ENCODE assay signal across 10 mouse cellular contexts in the genomic region with DNA sequence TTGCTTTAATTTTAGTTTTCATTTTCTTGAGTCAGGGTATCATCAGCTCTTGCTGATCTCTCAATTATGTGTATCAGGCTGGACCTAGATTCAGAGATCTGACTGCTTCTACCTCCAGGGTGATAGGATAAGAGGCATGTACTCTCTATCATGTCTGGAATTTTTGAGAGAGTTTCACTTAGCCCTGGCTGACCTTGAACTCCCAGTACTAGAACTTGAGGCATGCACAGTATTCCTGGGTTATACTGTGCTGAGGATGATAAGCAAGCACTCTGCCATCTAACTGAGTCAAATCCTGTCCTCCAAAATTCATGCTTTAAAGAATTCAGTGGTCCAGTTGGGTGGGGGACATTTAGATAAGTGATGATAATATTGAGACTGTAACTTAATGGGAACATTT. TPM values are rescaled to one million over a fixed set of nuclear protein-coding genes. Genes with fewer than 3 reads are reported as not detected.
DNase-seq lines count a peak whose midpoint lies in the region; ATAC-seq and TF ChIP-seq lines count a peak whose summit lies in the region.
"Had no signal": no experiment of that assay in that cellular context is flagged by ENCODE, and none has a peak within 500 bp of the region (broad histone marks: within the 10 kb centered on the region; RNA-seq: fewer than 3 reads in every experiment).

No protein-coding gene starts in this region.

- H3K27ac ChIP-seq in gastrocnemius, adult 2 months, result peak overlapping the region; percentile 99
- no peak overlapping the region for H3K27ac ChIP-seq in lung, embryonic 15.5 days
- H3K27ac ChIP-seq in embryonic facial prominence, embryonic 15.5 days (replicated peaks), result no peak overlapping the region
- no peak overlapping the region for H3K27ac ChIP-seq in liver, embryonic 14.5 days

- peaks cover 9% of the 10 kb centered on the region for H3K4me1 ChIP-seq in lung, embryonic 15.5 days
- H3K4me1 ChIP-seq in embryonic facial prominence, embryonic 15.5 days, result peaks cover 9% of the 10 kb centered on the region; the same call in 1 of the 2 replicates
- H3K4me1 ChIP-seq in liver, embryonic 14.5 days (replicated peaks; ENCODE audit: control insufficient read depth in 2 of 2, insufficient read depth in 2 of 2, low read length in 1 of 2), result peaks cover 7 to 9% of the 10 kb centered on the region in 2 experiments

- H3K9me3 ChIP-seq in lung, embryonic 15.5 days, result no peaks in the 10 kb centered on the region
- H3K9me3 ChIP-seq in embryonic facial prominence, embryonic 15.5 days (replicated peaks), result no peaks in the 10 kb centered on the region
- H3K9me3 ChIP-seq in liver, embryonic 14.5 days (ENCODE audit: control insufficient read depth, low read length), result no peaks in the 10 kb centered on the region

- H3K4me3 ChIP-seq in gastrocnemius, adult 2 months, result no peak overlapping the region; the same call in 1 of the 2 replicates
- peak overlapping the region; percentile 69 for H3K4me3 ChIP-seq in lung, embryonic 15.5 days
- peak overlapping the region; percentile 85; the same call in 1 of the 2 replicates for H3K4me3 ChIP-seq in embryonic facial prominence, embryonic 15.5 days (replicated peaks)
- H3K4me3 ChIP-seq in liver, embryonic 14.5 days (ENCODE audit: insufficient read depth in 1 of 2, low read depth in 2 of 2, low read length in 2 of 2), result peak overlapping the region in 1 of 2 experiments; percentile 65; a peak in 2 of 4 replicates

- no peak overlapping the region for H3K9ac ChIP-seq in lung, embryonic 15.5 days
- H3K9ac ChIP-seq in embryonic facial prominence, embryonic 15.5 days, result no peak overlapping the region
- H3K9ac ChIP-seq in liver, embryonic 14.5 days (replicated peaks), result peak overlapping the region; percentile 98

- intact Hi-C loops in gastrocnemius, adult 2 months (cut with DNase I), result loop anchor here (5.0 kb wide), 1 partner anchor 39 kb away; no protein-coding TSS in a partner anchor
- intact Hi-C loops in gastrocnemius, postnatal 14 days (cut with DNase I; ENCODE audit: low total_unique reads), result no loop called here

- no peak for DNase-seq in gastrocnemius, adult 2 months
- no peak for DNase-seq in gastrocnemius, postnatal 14 days
- DNase-seq in lung, postnatal 36 days, result no peak
- DNase-seq in liver, embryonic 14.5 days (ENCODE audit: low read depth in 3 of 3, low spot score in 3 of 3), result no peak
- DNase-seq in ovary, postnatal 14 days (ENCODE audit: low spot score), result no peak
- DNase-seq in adrenal gland, postnatal 25 days, result no peak
- DNase-seq: cerebellum, adult 2 months; gastrocnemius, postnatal 10 days had no signal

- TF ChIP-seq CTCF in gastrocnemius, adult 2 months (IDR thresholded peaks at IDR 0.05), result no peak
- TF ChIP-seq CTCF in liver, embryonic 14.5 days (IDR thresholded peaks at IDR 0.05; ENCODE audit: low read depth), result no peak

- H3K27me3 ChIP-seq in lung, embryonic 15.5 days, result no peaks in the 10 kb centered on the region
- H3K27me3 ChIP-seq in embryonic facial prominence, embryonic 15.5 days, result no peaks in the 10 kb centered on the region
- H3K27me3 ChIP-seq in liver, embryonic 14.5 days (ENCODE audit: control insufficient read depth, insufficient read depth, low read length), result no peaks in the 10 kb centered on the region

- H3K4me2 ChIP-seq in lung, embryonic 15.5 days, result peak overlapping the region; percentile 77
- H3K4me2 ChIP-seq in embryonic facial prominence, embryonic 15.5 days (replicated peaks), result peak overlapping the region; percentile 75; the same call in 1 of the 2 replicates
- peak overlapping the region; percentile 75 for H3K4me2 ChIP-seq in liver, embryonic 14.5 days (ENCODE audit: low read depth)

- ATAC-seq in lung, embryonic 15.5 days (ENCODE audit: borderline replicate concordance, extremely low read depth, low FRiP score, low TSS enrichment), result no peak
- ATAC-seq in embryonic facial prominence, embryonic 15.5 days (ENCODE audit: insufficient number of reproducible peaks, low FRiP score, low TSS enrichment, low read depth), result no peak
- ATAC-seq in liver, embryonic 14.5 days (ENCODE audit: insufficient read depth), result no peak

- TF ChIP-seq EP300 in liver, embryonic 14.5 days (IDR thresholded peaks at IDR 0.05; ENCODE audit: low read depth), result no peak

- H3K36me3 ChIP-seq in lung, embryonic 15.5 days, result peaks cover 11% of the 10 kb centered on the region
- 0 out of 2 replicates have a peak, but pooled peaks cover 2% of the 10 kb centered on the region for H3K36me3 ChIP-seq in embryonic facial prominence, embryonic 15.5 days
- peaks cover 10% of the 10 kb centered on the region for H3K36me3 ChIP-seq in liver, embryonic 14.5 days (replicated peaks; ENCODE audit: control insufficient read depth, insufficient read depth, low read depth)

RNA-seq across cellular contexts. Expression of gene Mllt10, which starts 11.4 kb away (rescaled TPM):
- 10 to 100 TPM; 24.0 to 24.1 TPM for total RNA-seq in gastrocnemius, adult 2 months (2021)
- 10 to 100 TPM; 19.0 to 20.5 TPM for total RNA-seq in gastrocnemius, postnatal 14 days (2021)
- polyA plus RNA-seq in lung, embryonic 15.5 days (2015; fragmentation: Nextera tagmentation; extraction: Ambion mirVana), result 58.9 and 59.4 TPM in 2 replicates
- polyA plus RNA-seq in embryonic facial prominence, embryonic 15.5 days (2015; fragmentation: Nextera tagmentation; extraction: Ambion mirVana), result 65.5 and 70.1 TPM in 2 replicates
- polyA plus RNA-seq in liver, embryonic 14.5 days (2012; rRNA removed), result 13.4 and 16.4 TPM in 2 replicates
- polyA plus RNA-seq in liver, embryonic 14.5 days (2014; fragmentation: Nextera tagmentation; extraction: Ambion mirVana), result 14.4 and 19.7 TPM in 2 replicates
- 59.0 and 68.1 TPM in 2 replicates for total RNA-seq in adrenal gland, postnatal 25 days (2021)

RNA-seq across cellular contexts. Expression of gene Skida1, which starts 17.6 kb away (rescaled TPM):
- under 1 TPM; 0.14 to 0.46 TPM for total RNA-seq in gastrocnemius, adult 2 months (2021)
- 1 to 10 TPM in 1 of 2 experiments, under 1 TPM in 1; 1.00 to 1.0 TPM for total RNA-seq in gastrocnemius, postnatal 14 days (2021)
- polyA plus RNA-seq in lung, embryonic 15.5 days (2015; fragmentation: Nextera tagmentation; extraction: Ambion mirVana), result 7.2 and 8.4 TPM in 2 replicates
- polyA plus RNA-seq in embryonic facial prominence, embryonic 15.5 days (2015; fragmentation: Nextera tagmentation; extraction: Ambion mirVana), result 5.7 and 6.1 TPM in 2 replicates
- polyA plus RNA-seq in liver, embryonic 14.5 days (2012; rRNA removed), result 0.48 and 0.60 TPM in 2 replicates
- 0.27 and 0.43 TPM in 2 replicates for polyA plus RNA-seq in liver, embryonic 14.5 days (2014; fragmentation: Nextera tagmentation; extraction: Ambion mirVana)
- 4.2 and 5.4 TPM in 2 replicates for total RNA-seq in adrenal gland, postnatal 25 days (2021)

RNA-seq across cellular contexts. Expression of gene A930004D18Rik, which starts 28.9 kb away (rescaled TPM):
- total RNA-seq in gastrocnemius, adult 2 months (2021), result under 1 TPM; 0.20 to 0.59 TPM
- 1 to 10 TPM in 1 of 2 experiments, under 1 TPM in 1; 0.89 to 1.1 TPM for total RNA-seq in gastrocnemius, postnatal 14 days (2021)
- 12.5 and 13.6 TPM in 2 replicates for polyA plus RNA-seq in lung, embryonic 15.5 days (2015; fragmentation: Nextera tagmentation; extraction: Ambion mirVana)
- 13.7 and 13.9 TPM in 2 replicates for polyA plus RNA-seq in embryonic facial prominence, embryonic 15.5 days (2015; fragmentation: Nextera tagmentation; extraction: Ambion mirVana)
- 0.32 and 0.48 TPM in 2 replicates for polyA plus RNA-seq in liver, embryonic 14.5 days (2012; rRNA removed)
- polyA plus RNA-seq in liver, embryonic 14.5 days (2014; fragmentation: Nextera tagmentation; extraction: Ambion mirVana), result 0.36 and 0.81 TPM in 2 replicates
- 2.1 and 3.7 TPM in 2 replicates for total RNA-seq in adrenal gland, postnatal 25 days (2021)
